Comparison of ENCODE assay signal across 9 mouse cellular contexts in the genomic region with DNA sequence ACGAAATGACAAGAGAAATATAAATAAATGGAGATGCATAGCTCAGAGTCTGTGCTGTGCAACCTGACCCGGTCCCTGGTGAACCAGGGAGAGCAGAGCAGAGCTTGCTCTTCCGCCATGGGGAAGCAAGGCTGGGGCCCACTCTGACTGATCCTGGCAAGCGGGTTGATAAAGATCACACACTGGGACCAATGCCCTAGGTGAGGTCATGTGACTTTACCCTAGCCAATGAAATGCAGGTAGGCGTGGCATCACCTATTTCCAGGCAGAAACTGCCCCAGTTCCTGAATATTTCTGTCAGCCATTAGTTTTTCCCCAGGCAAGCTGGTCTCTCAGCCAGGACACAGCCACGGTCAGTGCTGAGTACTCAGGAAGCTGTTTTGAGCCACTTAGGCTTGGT. TPM values are rescaled to one million over a fixed set of nuclear protein-coding genes. Genes with fewer than 3 reads are reported as not detected.
A peak's percentile ranks its signal among the peaks of the same experiment; 100 is the strongest.
DNase-seq lines count a peak whose midpoint lies in the region; ATAC-seq and TF ChIP-seq lines count a peak whose summit lies in the region.
"Had no signal": no experiment of that assay in that cellular context is flagged by ENCODE, and none has a peak within 500 bp of the region (broad histone marks: within the 10 kb centered on the region; RNA-seq: fewer than 3 reads in every experiment).

No protein-coding gene starts in this region.

- TF ChIP-seq POLR2A in bone marrow macrophage, adult 2 months (IDR thresholded peaks at IDR 0.05; ENCODE audit: borderline replicate concordance, low read depth, low read length) = no peak
- TF ChIP-seq POLR2A in kidney, adult 2 months (IDR thresholded peaks at IDR 0.05; ENCODE audit: low read depth, low read length) = no peak

- H3K4me1 ChIP-seq in bone marrow macrophage, adult 2 months (ENCODE audit: control insufficient read depth, insufficient read depth, low read length) = peaks cover 64% of the 10 kb centered on the region
- peaks cover 15% of the 10 kb centered on the region for H3K4me1 ChIP-seq in kidney, adult 2 months (ENCODE audit: control insufficient read depth, insufficient read depth, low read length)
- peaks cover 100% of the 10 kb centered on the region for H3K4me1 ChIP-seq in megakaryocyte, embryonic 14.5 days
- H3K4me1 ChIP-seq in forebrain, postnatal 0 days (ENCODE audit: insufficient read depth) = peaks cover 10% of the 10 kb centered on the region; the same call in 1 of the 2 replicates

- H3K9ac ChIP-seq in forebrain, postnatal 0 days = no peak overlapping the region
- H3K9ac ChIP-seq: midbrain, embryonic 12.5 days had no signal

- TF ChIP-seq CTCF in bone marrow macrophage, adult 2 months (IDR thresholded peaks at IDR 0.05; ENCODE audit: low read depth, low read length) = no peak
- TF ChIP-seq CTCF in kidney, adult 2 months (conservative IDR thresholded peaks at IDR 0.05; ENCODE audit: insufficient read depth, insufficient read length, low read depth, low read length) = no peak
- TF ChIP-seq CTCF in forebrain, postnatal 0 days (IDR thresholded peaks at IDR 0.05; ENCODE audit: low read depth) = no peak

- H3K4me2 ChIP-seq in forebrain, postnatal 0 days (ENCODE audit: low read depth) = no peak overlapping the region
- H3K4me2 ChIP-seq: midbrain, embryonic 12.5 days had no signal

- peak overlapping the region; percentile 92 for H3K27ac ChIP-seq in bone marrow macrophage, adult 2 months (ENCODE audit: insufficient read depth, low read depth, low read length)
- H3K27ac ChIP-seq in kidney, adult 2 months (ENCODE audit: insufficient read depth, low read depth, low read length) = peak overlapping the region; percentile 29; the same call in 1 of the 2 replicates
- H3K27ac ChIP-seq in forebrain, postnatal 0 days (ENCODE audit: low read depth, low read length) = no peak overlapping the region
- H3K27ac ChIP-seq: midbrain, embryonic 12.5 days had no signal

- H3K4me3 ChIP-seq in bone marrow macrophage, adult 2 months (ENCODE audit: insufficient read depth, low read length) = no peak overlapping the region
- H3K4me3 ChIP-seq in kidney, adult 2 months (ENCODE audit: insufficient read depth, low read depth, low read length) = no peak overlapping the region
- peak overlapping the region; percentile 92 for H3K4me3 ChIP-seq in megakaryocyte, embryonic 14.5 days (replicated peaks)
- H3K4me3 ChIP-seq in forebrain, postnatal 0 days (ENCODE audit: low read depth, low read length) = no peak overlapping the region
- H3K4me3 ChIP-seq: midbrain, embryonic 12.5 days had no signal

- 59% methylated on average over 6 of the region's 6 CpGs for WGBS in kidney, adult 2 months
- WGBS in forebrain, postnatal 0 days = 58% methylated on average over 6 of the region's 6 CpGs

- H3K27me3 ChIP-seq in kidney, adult 2 months (replicated peaks; ENCODE audit: control insufficient read depth, insufficient read depth, low read length) = no peaks in the 10 kb centered on the region
- no peaks in the 10 kb centered on the region for H3K27me3 ChIP-seq in megakaryocyte, embryonic 14.5 days (replicated peaks)
- H3K27me3 ChIP-seq in forebrain, postnatal 0 days (ENCODE audit: insufficient read depth, low read length) = no peaks in the 10 kb centered on the region
- H3K27me3 ChIP-seq: midbrain, embryonic 12.5 days had no signal

- DNase-seq in kidney, adult 18-20 months = peak; percentile 37
- DNase-seq in kidney, postnatal 14 days = no peak
- peak; percentile 47 for DNase-seq in kidney, adult 2 months
- DNase-seq in forebrain, postnatal 0 days = no peak
- DNase-seq in adrenal gland, adult 2 months = no peak
- no peak for DNase-seq in urinary bladder, postnatal 10 days (ENCODE audit: low spot score)

- no peaks in the 10 kb centered on the region for H3K9me3 ChIP-seq in megakaryocyte, embryonic 14.5 days
- H3K9me3 ChIP-seq in forebrain, postnatal 0 days (ENCODE audit: low read length) = no peaks in the 10 kb centered on the region
- H3K9me3 ChIP-seq: midbrain, embryonic 12.5 days had no signal

- H3K36me3 ChIP-seq in kidney, adult 2 months (ENCODE audit: control insufficient read depth, insufficient read depth, low read length) = no peaks in the 10 kb centered on the region
- H3K36me3 ChIP-seq in megakaryocyte, embryonic 14.5 days (replicated peaks; ENCODE audit: low read length) = peaks cover 25% of the 10 kb centered on the region
- H3K36me3 ChIP-seq in forebrain, postnatal 0 days (ENCODE audit: insufficient read depth) = no peaks in the 10 kb centered on the region
- H3K36me3 ChIP-seq: midbrain, embryonic 12.5 days had no signal

- no peak for ATAC-seq in forebrain, postnatal 0 days

RNA-seq across cellular contexts. Expression of gene Crybb3, which starts 37.3 kb away (rescaled TPM):
- not detected in 2 replicates for polyA plus RNA-seq in bone marrow macrophage, adult 2 months (2012; ENCODE audit: insufficient read depth, insufficient read length, missing spikeins)
- polyA plus RNA-seq in kidney, adult 2 months (2012; rRNA removed) = 1.5 and 2.8 TPM in 2 replicates
- 1.6 and 3.5 TPM in 2 replicates for polyA plus RNA-seq in megakaryocyte, embryonic 14.5 days (2012; ENCODE audit: insufficient read depth, low replicate concordance)
- total RNA-seq in forebrain, postnatal 0 days (2014; rRNA removed) = 0.81 and 2.0 TPM in 2 replicates
- polyA plus RNA-seq in forebrain, postnatal 0 days (2015; fragmentation: Nextera tagmentation; extraction: Ambion mirVana) = 1.6 and 1.7 TPM in 2 replicates
- under 1 TPM; 0.23 to 0.31 TPM for total RNA-seq in adrenal gland, adult 2 months (2021)
- polyA plus RNA-seq in adrenal gland, adult 2 months (2012; rRNA removed) = 0.91 and 1.9 TPM in 2 replicates

RNA-seq across cellular contexts. Expression of gene Crybb2, which starts 48.8 kb away (rescaled TPM):
- polyA plus RNA-seq in bone marrow macrophage, adult 2 months (2012; ENCODE audit: insufficient read depth, insufficient read length, missing spikeins) = not detected in 2 replicates
- polyA plus RNA-seq in kidney, adult 2 months (2012; rRNA removed) = not detected in 2 replicates
- polyA plus RNA-seq in megakaryocyte, embryonic 14.5 days (2012; ENCODE audit: insufficient read depth, low replicate concordance) = not detected in 2 replicates
- not detected in 2 replicates for total RNA-seq in forebrain, postnatal 0 days (2014; rRNA removed)
- not detected in 2 replicates for polyA plus RNA-seq in forebrain, postnatal 0 days (2015; fragmentation: Nextera tagmentation; extraction: Ambion mirVana)
- not detected for total RNA-seq in adrenal gland, adult 2 months (2021)
- not detected in 2 replicates for polyA plus RNA-seq in adrenal gland, adult 2 months (2012; rRNA removed)
- polyA plus RNA-seq: midbrain, embryonic 12.5 days had no signal

Comparison
In these comparisons a context has a peak if more than half of its experiments do, and no peak if none do; other contexts are left out.
1. DNase-seq: peak in kidney, adult 18-20 months (single experiment) and kidney, adult 2 months (single experiment); none in kidney, postnatal 14 days (single experiment), forebrain, postnatal 0 days (single experiment), adrenal gland, adult 2 months (single experiment) and urinary bladder, postnatal 10 days (single experiment).